Mouse (Mus musculus) adipose tissue, adult 10 weeks (tissue): ENCODE measurements around the gene Gm5447. TPM values are rescaled to one million over a fixed set of nuclear protein-coding genes. Genes with fewer than 3 reads are reported as not detected.

Source experiments
- polyA plus RNA-seq: library from polyadenylated mRNA; stranded (reverse); fragments of 350-450 nt; fragmentation: Illumina TruSeq; extraction: RNeasy Lipid Tissue Mini Kit (QIAGEN cat#74804); gene quantifications from one replicate; pipeline ENCODE4 v1.2.3, GENCODE M21; 2014; ENCODE audit warnings: low read depth, low replicate concordance

The Gm5447 gene
- polyA plus RNA-seq, result 0.17 TPM

GRCm38 (mm10) chr13:30973501-30974246 lies at the start of gene Gm5447, which contains the start of gene Exoc2:
Gm5447 (plus strand) TSS chr13:30974204.
Exoc2 (minus strand) TSS chr13:30974093.

DNA sequence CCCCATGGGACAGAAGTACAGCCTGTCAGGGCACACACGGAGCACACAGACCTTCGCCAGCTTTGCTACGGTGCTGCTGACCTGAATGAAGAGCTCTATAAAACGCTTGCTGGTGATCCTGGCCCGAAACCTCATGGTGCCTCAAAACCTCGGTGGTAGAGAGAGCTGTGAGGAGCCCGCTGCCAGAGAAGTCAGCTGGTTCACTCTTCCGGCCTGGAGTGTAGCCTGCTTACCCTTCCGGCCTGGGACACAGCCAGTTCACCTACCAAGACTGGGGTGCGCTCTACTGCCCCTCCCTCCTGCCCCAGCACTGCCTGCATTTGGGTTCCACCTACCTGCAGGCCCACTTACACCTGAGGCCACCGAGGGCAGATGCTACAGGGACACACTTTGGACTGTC lies 26.5 kb upstream of the Gm5447 start, which contains the start of gene Hus1b:
TSS of gene Hus1b (minus strand) at position 220 of the 400 bp plus-strand sequence.

Other genes with a start within 250 kb of the Gm5447 start
- gene Irf4, start 225.0 kb upstream of the Gm5447 start, polyA plus RNA-seq, result 4.9 TPM
- not detected for gene Hus1b, start 26.4 kb upstream of the Gm5447 start, polyA plus RNA-seq
- 17.6 TPM for gene Exoc2, start 111 bp upstream of the Gm5447 start, polyA plus RNA-seq